1 mouse cellular context compared by ENCODE assay signal in genomic region chr2:154609050-154609767, GRCm38 (mm10).
TF ChIP-seq lines count a peak whose summit lies in the region.

No protein-coding gene starts in this region.

TF ChIP-seq in MEL, 35 proteins besides CTCF, POLR2A, EP300 and RAD21:
- TF ChIP-seq MYC (IDR thresholded peaks at IDR 0.05; ENCODE audit: low read depth, low read length) (no peak), TBP (IDR thresholded peaks at IDR 0.05; ENCODE audit: low read depth, low read length) (no peak), GABPA (IDR thresholded peaks at IDR 0.05; ENCODE audit: low read depth, low read length) (no peak), POLR2AphosphoS5 (IDR thresholded peaks at IDR 0.05; ENCODE audit: borderline replicate concordance, low read depth, low read length) (no peak), MAZ (IDR thresholded peaks at IDR 0.05; ENCODE audit: low read depth, low read length) (no peak), NELFE (IDR thresholded peaks at IDR 0.05; ENCODE audit: low read depth, low read length) (no peak), ZNF384 (IDR thresholded peaks at IDR 0.05; ENCODE audit: low read depth, low read length) (no peak)
